Mouse (Mus musculus): ENCODE results near the gene Gm11437.

DNA sequence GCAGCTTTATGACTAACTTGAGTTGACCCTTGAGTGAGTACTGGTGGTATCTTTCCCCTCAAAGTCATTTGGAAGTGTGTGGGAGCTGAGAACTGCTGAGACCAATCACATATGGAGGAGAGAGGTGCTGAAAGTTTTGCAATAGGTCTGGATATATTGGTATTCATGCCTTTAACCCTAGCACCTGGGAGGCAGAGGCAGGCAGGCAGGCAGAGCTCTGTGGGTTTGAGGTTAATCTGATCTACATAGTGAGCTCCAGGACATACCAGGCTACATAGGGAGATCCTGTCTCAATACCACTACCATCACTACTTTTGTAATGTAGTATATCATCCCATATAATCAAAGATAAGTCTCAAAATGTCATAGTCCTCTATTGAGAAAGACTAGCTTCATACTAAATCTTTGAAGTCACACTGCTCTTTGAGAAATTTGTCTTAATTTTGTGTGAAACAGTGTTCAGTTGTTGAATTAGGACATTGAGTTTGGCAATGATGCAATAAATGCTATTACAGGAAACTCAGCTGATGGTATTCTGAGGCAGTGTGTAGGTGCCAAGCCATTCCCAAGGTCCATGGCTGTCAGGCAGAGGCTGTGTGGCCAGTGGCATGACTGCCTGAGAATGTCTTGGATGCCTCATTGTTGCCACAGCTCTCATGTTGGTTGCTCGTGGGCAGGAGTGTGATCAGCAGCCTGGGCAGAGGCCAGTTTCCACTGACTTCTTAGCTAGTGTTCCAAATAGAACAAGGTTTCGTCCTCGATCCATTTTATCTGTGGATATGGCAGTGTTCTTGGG, 30.5 kb upstream of the Gm11437 start:
- TF ChIP-seq CTCF (IDR thresholded peaks at IDR 0.05; ENCODE audit: insufficient read depth, low read depth, low read length) = no peak
- no peak for TF ChIP-seq POLR2A (IDR thresholded peaks at IDR 0.05; ENCODE audit: insufficient read depth, low read depth, low read length)
